ENCODE assay signal across 9 mouse cellular contexts in genomic region chr11:117235898-117236459, GRCm38 (mm10). TPM values are rescaled to one million over a fixed set of nuclear protein-coding genes. Genes with fewer than 3 reads are reported as not detected.
A peak's percentile ranks its signal among the peaks of the same experiment; 100 is the strongest.
DNase-seq lines count a peak whose midpoint lies in the region; ATAC-seq and TF ChIP-seq lines count a peak whose summit lies in the region.
"Had no signal": no experiment of that assay in that cellular context is flagged by ENCODE, and none has a peak within 500 bp of the region (broad histone marks: within the 10 kb centered on the region; RNA-seq: fewer than 3 reads in every experiment).

No protein-coding gene starts in this region.

- peak overlapping the region; percentile 33; the same call in 1 of the 2 replicates for H3K9ac ChIP-seq in embryonic facial prominence, embryonic 12.5 days
- peak overlapping the region; percentile 15; the same call in 1 of the 2 replicates for H3K9ac ChIP-seq in intestine, embryonic 15.5 days
- H3K9ac ChIP-seq: midbrain, embryonic 12.5 days had no signal

- peak overlapping the region; percentile 79 for H3K27ac ChIP-seq in heart, embryonic 10.5 days
- H3K27ac ChIP-seq in embryonic facial prominence, embryonic 12.5 days = peak overlapping the region; percentile 9; the same call in 1 of the 2 replicates
- peak overlapping the region; percentile 7; the same call in 1 of the 2 replicates for H3K27ac ChIP-seq in intestine, embryonic 15.5 days
- H3K27ac ChIP-seq: midbrain, embryonic 12.5 days had no signal

- H3K36me3 ChIP-seq in heart, embryonic 10.5 days = peaks cover 6% of the 10 kb centered on the region; the same call in 1 of the 2 replicates
- H3K36me3 ChIP-seq in embryonic facial prominence, embryonic 12.5 days = peaks cover 7% of the 10 kb centered on the region; the same call in 1 of the 2 replicates
- H3K36me3 ChIP-seq in intestine, embryonic 15.5 days = no peaks in the 10 kb centered on the region
- H3K36me3 ChIP-seq in myocyte (ENCODE audit: control insufficient read depth, insufficient read depth) = no peaks in the 10 kb centered on the region
- H3K36me3 ChIP-seq: midbrain, embryonic 12.5 days had no signal

- peaks cover 50% of the 10 kb centered on the region for H3K4me1 ChIP-seq in heart, embryonic 10.5 days
- H3K4me1 ChIP-seq in embryonic facial prominence, embryonic 12.5 days = peaks cover 49% of the 10 kb centered on the region
- H3K4me1 ChIP-seq in intestine, embryonic 15.5 days (replicated peaks) = peaks cover 50% of the 10 kb centered on the region

- no peak for TF ChIP-seq POLR2A in myocyte (IDR thresholded peaks at IDR 0.05; ENCODE audit: insufficient read length, low read depth)

- 0 out of 2 replicates have a peak, but pooled peaks cover 12% of the 10 kb centered on the region for H3K27me3 ChIP-seq in heart, embryonic 10.5 days (ENCODE audit: insufficient read depth, poor library complexity, severe bottlenecking)
- no peaks in the 10 kb centered on the region for H3K27me3 ChIP-seq in embryonic facial prominence, embryonic 12.5 days
- no peaks in the 10 kb centered on the region for H3K27me3 ChIP-seq in intestine, embryonic 15.5 days (replicated peaks)
- H3K27me3 ChIP-seq in myocyte (ENCODE audit: control insufficient read depth, insufficient read depth, insufficient read length) = no peaks in the 10 kb centered on the region

- no peaks in the 10 kb centered on the region for H3K9me3 ChIP-seq in heart, embryonic 10.5 days
- no peaks in the 10 kb centered on the region for H3K9me3 ChIP-seq in embryonic facial prominence, embryonic 12.5 days
- H3K9me3 ChIP-seq in intestine, embryonic 15.5 days = no peaks in the 10 kb centered on the region
- H3K9me3 ChIP-seq: midbrain, embryonic 12.5 days had no signal

- H3K79me2 ChIP-seq in myocyte (ENCODE audit: control insufficient read depth, insufficient read depth) = peaks cover 73% of the 10 kb centered on the region

- H3K4me2 ChIP-seq in embryonic facial prominence, embryonic 12.5 days (replicated peaks) = peak overlapping the region; percentile 38
- peak overlapping the region; percentile 38; the same call in 1 of the 2 replicates for H3K4me2 ChIP-seq in intestine, embryonic 15.5 days (replicated peaks)
- peak overlapping the region; percentile 99 for H3K4me2 ChIP-seq in myocyte (ENCODE audit: low read depth)
- H3K4me2 ChIP-seq: midbrain, embryonic 12.5 days had no signal

- DNase-seq in heart, embryonic 10.5 days (ENCODE audit: low spot score) = no peak
- DNase-seq in heart, postnatal 36 days = no peak
- DNase-seq in right cerebral cortex, postnatal 25 days = no peak
- no peak for DNase-seq in spleen, postnatal 4 days (ENCODE audit: low spot score in 2 of 2)
- no peak for DNase-seq in frontal cortex, postnatal 25 days (ENCODE audit: low spot score in 2 of 2)

- no peak overlapping the region for H3ac ChIP-seq in myocyte (ENCODE audit: control insufficient read depth, insufficient read length)

- WGBS in heart, embryonic 10.5 days = 25% methylated on average over 9 of the region's 9 CpGs
- 26% methylated on average over 9 of the region's 9 CpGs for WGBS in embryonic facial prominence, embryonic 12.5 days
- WGBS in intestine, embryonic 15.5 days = 31% methylated on average over 9 of the region's 9 CpGs

- no peak for ATAC-seq in embryonic facial prominence, embryonic 12.5 days (ENCODE audit: insufficient number of reproducible peaks, insufficient read depth, low FRiP score, low TSS enrichment)
- no peak for ATAC-seq in intestine, embryonic 15.5 days

- H3K4me3 ChIP-seq in heart, embryonic 10.5 days = peak overlapping the region; percentile 3; the same call in 1 of the 2 replicates
- no peak overlapping the region for H3K4me3 ChIP-seq in embryonic facial prominence, embryonic 12.5 days
- H3K4me3 ChIP-seq in intestine, embryonic 15.5 days (replicated peaks) = no peak overlapping the region
- H3K4me3 ChIP-seq in myocyte = peak overlapping the region; percentile 61
- H3K4me3 ChIP-seq: midbrain, embryonic 12.5 days had no signal

- intact Hi-C loops in heart, postnatal 36 days (cut with DNase I) = loop anchor here (2.0 kb wide), 1 partner anchor 163 kb away; no protein-coding TSS in a partner anchor

TF ChIP-seq in myocyte, 11 proteins besides CTCF, POLR2A, EP300 and RAD21:
- no peak for TF ChIP-seq REST (IDR thresholded peaks at IDR 0.05; ENCODE audit: insufficient read depth, insufficient read length)
- TF ChIP-seq TCF3 (IDR thresholded peaks at IDR 0.05; ENCODE audit: insufficient read length, low read depth) = no peak
- TF ChIP-seq MAX (IDR thresholded peaks at IDR 0.05; ENCODE audit: low read depth) = no peak
- no peak for TF ChIP-seq E2F4 (IDR thresholded peaks at IDR 0.05; ENCODE audit: insufficient read depth)
- no peak for TF ChIP-seq CEBPB (IDR thresholded peaks at IDR 0.05; ENCODE audit: insufficient read depth, poor library complexity, severe bottlenecking)
- TF ChIP-seq TCF12 (IDR thresholded peaks at IDR 0.05; ENCODE audit: insufficient read depth, poor library complexity, severe bottlenecking) = no peak
- TF ChIP-seq USF1 (IDR thresholded peaks at IDR 0.05; ENCODE audit: low read depth) = no peak
- TF ChIP-seq MYOG (IDR thresholded peaks at IDR 0.05; ENCODE audit: control insufficient read depth in 1 of 3, insufficient read depth in 1 of 3, insufficient read length in 2 of 3, low read depth in 2 of 3) = no peak
- no peak for TF ChIP-seq MYOD1 (IDR thresholded peaks at IDR 0.05; ENCODE audit: control insufficient read depth in 1 of 3, insufficient read length in 2 of 3, low read depth in 2 of 3)
- TF ChIP-seq POLR2AphosphoS2 (IDR thresholded peaks at IDR 0.05; ENCODE audit: insufficient read length, low read depth) = no peak
- no peak for TF ChIP-seq SRF (IDR thresholded peaks at IDR 0.05; ENCODE audit: control insufficient read depth, insufficient read length, low read depth)
TF ChIP-seq in myocyte: peak in this region for 0.

RNA-seq across cellular contexts. Expression of gene Sept9, which starts 36.5 kb away (rescaled TPM):
- 148 and 164 TPM in 2 replicates for polyA plus RNA-seq in heart, embryonic 10.5 days (2016; fragmentation: Nextera tagmentation; extraction: Ambion mirVana)
- 10 to 100 TPM; 28.6 to 37.1 TPM for total RNA-seq in heart, postnatal 36 days (2021)
- 229 and 230 TPM in 2 replicates for polyA plus RNA-seq in embryonic facial prominence, embryonic 12.5 days (2016; fragmentation: Nextera tagmentation; extraction: Ambion mirVana)
- 166 and 167 TPM in 2 replicates for polyA plus RNA-seq in intestine, embryonic 15.5 days (2015; fragmentation: Nextera tagmentation; extraction: Ambion mirVana)
- 253 TPM for polyA plus RNA-seq in myocyte (2012; fragmentation: generic; extraction: Trizol)

Comparison
In these comparisons a context has a peak if more than half of its experiments do, and no peak if none do; other contexts are left out.
1. H3K27ac ChIP-seq: peak in every context shown above with its lines; median percentile 79 in heart, embryonic 10.5 days; 9 in embryonic facial prominence, embryonic 12.5 days; 7 in intestine, embryonic 15.5 days.
2. H3K4me3 ChIP-seq: peak in heart, embryonic 10.5 days (single experiment) and myocyte (single experiment); none in embryonic facial prominence, embryonic 12.5 days (single experiment) and intestine, embryonic 15.5 days (single experiment).
3. H3K4me2 ChIP-seq: peak in every context shown above with its lines; median percentile 99 in myocyte; 38 in embryonic facial prominence, embryonic 12.5 days; 38 in intestine, embryonic 15.5 days.